Mouse (Mus musculus) lung, postnatal 0 days (tissue): ENCODE results near the gene Tnfrsf13c. TPM values are rescaled to one million over a fixed set of nuclear protein-coding genes. Genes with fewer than 3 reads are reported as not detected.

Experiments
- ATAC-seq: fragments of 200-750 bp; cut with Nextera tagmentation; 2 replicates; pipeline ENCODE4 v1.8.0; 2017; ENCODE audit warnings: moderate library complexity
- DNase-seq: peaks from one replicate; pipeline ENCODE4 v3.0.0-alpha.2; 2016; ENCODE audit warnings: low spot score
- H3K27ac ChIP-seq: fragments of 300-500 bp; sonication (generic); 2 replicates; pipeline ENCODE4 v1.5.1; 2014; ENCODE audit warnings: antibody characterized with exemption, mild to moderate bottlenecking, low read length, mixed read lengths
- H3K27me3 ChIP-seq: fragments of 300-500 bp; sonication (generic); replicated peaks from 2 replicates; pipeline ENCODE4 v1.6.1; 2014; ENCODE audit warnings: low read length, mixed read lengths; ENCODE audit not compliant: insufficient read depth
- H3K36me3 ChIP-seq: fragments of 300-500 bp; sonication (generic); 2 replicates; pipeline ENCODE4 v1.6.1; 2014; ENCODE audit warnings: low read length, mixed read lengths; ENCODE audit not compliant: insufficient read depth
- H3K4me1 ChIP-seq: fragments of 300-500 bp; sonication (generic); 2 replicates; pipeline ENCODE4 v1.6.1; 2014; ENCODE audit warnings: antibody characterized with exemption, low read depth, low read length, mixed read lengths; ENCODE audit not compliant: insufficient read depth
- H3K4me2 ChIP-seq: fragments of 300-500 bp; sonication (generic); replicated peaks from 2 replicates; pipeline ENCODE4 v1.6.1; 2014; ENCODE audit warnings: low read depth, mild to moderate bottlenecking, low read length, moderate library complexity, mixed read lengths
- H3K4me3 ChIP-seq: fragments of 300-500 bp; sonication (generic); 2 replicates; pipeline ENCODE4 v1.5.1; 2014; ENCODE audit warnings: low read depth, low read length
- H3K9ac ChIP-seq: fragments of 300-500 bp; sonication (generic); replicated peaks from 2 replicates; pipeline ENCODE4 v1.6.1; 2014; ENCODE audit warnings: low read depth, mild to moderate bottlenecking
- H3K9me3 ChIP-seq: fragments of 300-500 bp; sonication (generic); 2 replicates; pipeline ENCODE4 v1.6.1; 2016; ENCODE audit warnings: low read length, mixed read lengths
- CTCF ChIP-seq: IDR thresholded peaks from 2 replicates; pipeline ENCODE4 v1.5.1; 2016; ENCODE audit warnings: antibody characterized with exemption, mild to moderate bottlenecking
- EP300 ChIP-seq: IDR thresholded peaks from 2 replicates; pipeline ENCODE4 v1.6.1; 2016; ENCODE audit warnings: antibody characterized with exemption, mild to moderate bottlenecking, control low read depth
- WGBS: fragments of 180-500 bp; shearing (Covaris S2); extraction: QIAGEN DNeasy Blood & Tissue Kit; methylation state at CpG from one replicate; pipeline ENCODE4 v1.1.7; 2014; 5-methylcytosine and 5-hydroxymethylcytosine counted together
- polyA plus RNA-seq: library from polyadenylated mRNA; unstranded; fragments of >200 nt; fragmentation: Nextera tagmentation; extraction: Ambion mirVana; gene quantifications from 2 replicates; pipeline ENCODE4 v1.2.1, GENCODE M21; 2015

The Tnfrsf13c gene
- polyA plus RNA-seq, 1 experiment from 2014 or later, result 0.07 TPM

GRCm38 (mm10) chr15:82216142-82216827, 7.9 kb downstream of the Tnfrsf13c start:
- no peak for TF ChIP-seq EP300
- TF ChIP-seq CTCF, result no peak
- WGBS, result 44% methylated on average over 16 of the region's 20 CpGs
- H3K27ac ChIP-seq, result no peak overlapping the region
- ATAC-seq (no peak), DNase-seq (no peak)
- no peak overlapping the region for H3K9ac ChIP-seq
- H3K36me3 ChIP-seq, result no peaks in the 10 kb centered on the region
- peaks cover 3% of the 10 kb centered on the region; the same call in 1 of the 2 replicates for H3K4me1 ChIP-seq
- H3K4me3 ChIP-seq, result no peak overlapping the region
- H3K9me3 ChIP-seq, result no peaks in the 10 kb centered on the region
- H3K4me2 ChIP-seq, result no peak overlapping the region
- peaks cover 46% of the 10 kb centered on the region for H3K27me3 ChIP-seq

- ATAC-seq (no peak), DNase-seq (no peak)
- Histone ChIP-seq H3K27me3 (peaks cover 54% of the 10 kb centered on the region), H3K9me3 (no peaks in the 10 kb centered on the region), H3K27ac (no peak overlapping the region), H3K36me3 (no peaks in the 10 kb centered on the region), H3K4me3 (no peak overlapping the region), H3K9ac (no peak overlapping the region), H3K4me2 (no peak overlapping the region), H3K4me1 (peaks cover 3% of the 10 kb centered on the region; the same call in 1 of the 2 replicates)
- TF ChIP-seq CTCF (no peak), EP300 (no peak)
- 34% methylated on average over 11 of the region's 11 CpGs for WGBS
Measured at GRCm38 (mm10) chr15:82215332-82216046, 8.7 kb downstream of the Tnfrsf13c start.

- H3K4me2 ChIP-seq, result no peak overlapping the region
Measured at GRCm38 (mm10) chr15:82213222-82213621, 10.9 kb downstream of the Tnfrsf13c start.

GRCm38 (mm10) chr15:82212752-82213063, 11.5 kb downstream of the Tnfrsf13c start, which contains the start of gene Shisa8:
Gene Shisa8, minus strand, starts transcription at chr15:82212815.
- H3K9me3 ChIP-seq, result no peaks in the 10 kb centered on the region
- DNase-seq (no peak), ATAC-seq (peak; percentile 18; the same call in 1 of the 2 replicates)
- H3K27ac ChIP-seq, result no peak within 1 kb of the TSS
- 6% methylated on average over 17 of the region's 34 CpGs for WGBS
- H3K4me1 ChIP-seq, result peaks cover 3% of the 10 kb centered on the region; the same call in 1 of the 2 replicates
- H3K36me3 ChIP-seq, result no peaks in the 10 kb centered on the region
- peaks cover 68% of the 10 kb centered on the region for H3K27me3 ChIP-seq
- H3K4me3 ChIP-seq, result peak within 1 kb of the TSS; percentile 42
- peak within 1 kb of the TSS; percentile 72 for H3K4me2 ChIP-seq
- H3K9ac ChIP-seq, result no peak within 1 kb of the TSS
- TF ChIP-seq EP300, result no peak
- TF ChIP-seq CTCF, result no peak

More at GRCm38 (mm10) chr15:82213222-82213621, 10.9 kb downstream of the Tnfrsf13c start:
- Histone ChIP-seq H3K27me3 (peaks cover 67% of the 10 kb centered on the region), H3K27ac (no peak overlapping the region), H3K4me3 (no peak overlapping the region), H3K36me3 (no peaks in the 10 kb centered on the region), H3K9me3 (no peaks in the 10 kb centered on the region), H3K9ac (no peak overlapping the region), H3K4me1 (peaks cover 3% of the 10 kb centered on the region; the same call in 1 of the 2 replicates)
- ATAC-seq (no peak), DNase-seq (no peak)
- no peak for TF ChIP-seq CTCF
- no peak for TF ChIP-seq EP300
- WGBS, result 24% methylated on average over 4 of the region's 4 CpGs

- peak overlapping the region; percentile 72 for H3K4me2 ChIP-seq
- no peak overlapping the region for H3K9ac ChIP-seq
- no peaks in the 10 kb centered on the region for H3K36me3 ChIP-seq
- H3K27ac ChIP-seq, result no peak overlapping the region
- ATAC-seq, result peak; percentile 42
- 3% methylated on average over 88 of the region's 112 CpGs for WGBS
- TF ChIP-seq EP300 (no peak), CTCF (peak; percentile 9)
- peak overlapping the region; percentile 42 for H3K4me3 ChIP-seq
- no peaks in the 10 kb centered on the region for H3K9me3 ChIP-seq
- DNase-seq, result no peak
- peaks cover 68% of the 10 kb centered on the region for H3K27me3 ChIP-seq
- peaks cover 3% of the 10 kb centered on the region; the same call in 1 of the 2 replicates for H3K4me1 ChIP-seq
Measured at GRCm38 (mm10) chr15:82211911-82212751, 12.0 kb downstream of the Tnfrsf13c start.

GRCm38 (mm10) chr15:82211281-82211680, 12.9 kb downstream of the Tnfrsf13c start:
- H3K36me3 ChIP-seq, result no peaks in the 10 kb centered on the region
- H3K4me2 ChIP-seq, result 0 out of 2 replicates have a peak overlapping the region, but pooled peaks have one; percentile 72
- no peaks in the 10 kb centered on the region for H3K9me3 ChIP-seq
- TF ChIP-seq CTCF, result no peak
- TF ChIP-seq EP300, result no peak
- H3K4me3 ChIP-seq, result no peak overlapping the region
- no peak for ATAC-seq
- DNase-seq, result no peak
- H3K27me3 ChIP-seq, result peaks cover 71% of the 10 kb centered on the region
- peaks cover 3% of the 10 kb centered on the region; the same call in 1 of the 2 replicates for H3K4me1 ChIP-seq
- H3K27ac ChIP-seq, result no peak overlapping the region
- WGBS, result 4% methylated on average over 10 of the region's 11 CpGs
- H3K9ac ChIP-seq, result no peak overlapping the region
